Mouse (Mus musculus): ENCODE measurements around the gene Hdc.

- TF ChIP-seq CTCF (IDR thresholded peaks at IDR 0.05; ENCODE audit: control insufficient read depth, insufficient read depth, insufficient replicate concordance, low read depth, low read length) (no peak), POLR2A (IDR thresholded peaks at IDR 0.05; ENCODE audit: control insufficient read depth, low read depth, low read length) (no peak)
Observed at GRCm38 (mm10) chr2:126644768-126645167, 25.7 kb upstream of the Hdc start.

All from testis, adult 2 months (tissue).